Mouse (Mus musculus) liver, adult 2 months (tissue): ENCODE results near the gene Rpl39l.
"Not testable (repeated sequence)": the region's sequence is repeated elsewhere in the genome, so short reads cannot be mapped to it uniquely, and the experiment has no call there.

Source experiments
- CTCF ChIP-seq: fragments of 200-500 bp; IDR thresholded peaks from 2 replicates; pipeline ENCODE4 v1.5.1; 2011; ENCODE audit warnings: low read depth, low read length, control low read depth
- POLR2A ChIP-seq: fragments of 200-500 bp; IDR thresholded peaks from 2 replicates; pipeline ENCODE4 v1.6.1; 2011; ENCODE audit warnings: low read length, control low read depth; ENCODE audit not compliant: insufficient read depth; ENCODE audit errors: extremely low read depth

GRCm38 (mm10) chr16:10216366-10216765 lies 46.3 kb downstream of the Rpl39l start:
- TF ChIP-seq CTCF, POLR2A: not testable (repeated sequence)
